Mouse (Mus musculus) olfactory bulb, adult 2 months (tissue): ENCODE measurements at regions not wholly inside any gene's neighbourhood (a gene's known extent, or its start where the extent isn't known, plus 50 kb on each side); places are given as distances from the start of the nearest gene placed in this dataset.

Source experiments
- H3K27ac ChIP-seq: fragments of 200-500 bp; 2 replicates; pipeline ENCODE4 v1.5.1; 2012; ENCODE audit warnings: low read depth, low read length; ENCODE audit not compliant: insufficient read depth
- H3K4me1 ChIP-seq: fragments of 200-500 bp; 2 replicates; pipeline ENCODE4 v1.6.1; 2012; ENCODE audit warnings: low read length; ENCODE audit not compliant: control insufficient read depth, insufficient read depth
- H3K4me3 ChIP-seq: fragments of 200-500 bp; 2 replicates; pipeline ENCODE4 v1.5.1; 2012; ENCODE audit warnings: mild to moderate bottlenecking, low read depth, low read length, moderate library complexity; ENCODE audit not compliant: insufficient read depth
- CTCF ChIP-seq: fragments of 200-500 bp; IDR thresholded peaks from 2 replicates; pipeline ENCODE4 v1.5.1; 2012; ENCODE audit warnings: low read depth, mild to moderate bottlenecking, low read length, moderate library complexity; ENCODE audit not compliant: insufficient read depth
- POLR2A ChIP-seq: fragments of 200-500 bp; IDR thresholded peaks from 2 replicates; pipeline ENCODE4 v1.6.1; 2012; ENCODE audit warnings: mild to moderate bottlenecking, low read depth, low read length, moderate library complexity; ENCODE audit not compliant: insufficient read depth
- WGBS: fragments of 180-500 bp; shearing (Covaris S2); methylation state at CpG from one replicate; pipeline ENCODE4 v1.1.7; 2018; 5-methylcytosine and 5-hydroxymethylcytosine counted together

DNA sequence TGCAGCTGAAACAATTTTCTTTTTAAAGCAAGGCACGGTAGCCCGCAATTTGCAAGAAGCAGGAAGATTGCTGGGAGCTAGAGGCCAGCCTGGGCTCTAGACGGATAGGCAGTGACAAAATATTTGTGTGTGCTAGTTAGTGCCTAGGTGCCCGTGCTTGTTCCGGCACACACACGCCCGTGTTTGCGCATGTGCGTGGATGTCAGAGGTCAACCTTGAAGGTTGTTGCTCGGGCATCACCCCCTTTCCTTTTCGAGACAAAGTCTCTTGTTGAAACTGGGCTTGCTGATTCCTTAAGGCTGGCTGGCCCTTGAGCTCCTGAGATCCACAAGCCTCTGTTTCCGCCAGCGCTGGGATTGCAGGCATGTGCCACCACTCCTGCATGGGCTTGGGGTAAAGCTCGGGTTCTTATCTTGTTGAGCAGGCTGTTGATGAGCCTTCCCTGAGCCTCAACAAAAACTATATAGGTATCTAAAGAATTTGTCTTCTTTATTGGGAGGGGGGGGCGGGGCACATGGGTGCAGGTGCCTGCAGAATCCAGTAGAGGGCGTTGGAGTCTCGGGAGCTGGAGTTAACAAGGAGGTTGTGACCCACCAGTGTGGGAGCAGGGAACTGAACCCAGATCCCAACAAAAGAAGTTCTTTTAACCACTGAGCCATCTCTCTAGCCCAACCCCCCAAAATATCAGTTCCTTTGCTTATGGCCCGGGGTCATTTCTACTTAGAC, 149.5 kb upstream of the Lhx5 start:
- H3K4me3 ChIP-seq: no peak overlapping the region
- H3K4me1 ChIP-seq: peaks cover 7% of the 10 kb centered on the region; the same call in 1 of the 2 replicates
- no peak overlapping the region for H3K27ac ChIP-seq
- WGBS: 63% methylated on average over 18 of the region's 18 CpGs
- no peak for TF ChIP-seq POLR2A

GRCm38 (mm10) chr5:120284625-120285024, 146.9 kb upstream of the Lhx5 start:
- Histone ChIP-seq H3K4me3 (no peak overlapping the region), H3K27ac (no peak overlapping the region), H3K4me1 (peaks cover 9% of the 10 kb centered on the region; the same call in 1 of the 2 replicates)
- WGBS: 79% methylated on average over 8 of the region's 8 CpGs
- TF ChIP-seq CTCF (no peak), POLR2A (no peak)

- no peak overlapping the region for H3K4me3 ChIP-seq
- 50% methylated on average over 9 of the region's 9 CpGs for WGBS
- H3K4me1 ChIP-seq: peaks cover 9% of the 10 kb centered on the region; the same call in 1 of the 2 replicates
- TF ChIP-seq CTCF (no peak), POLR2A (no peak)
- H3K27ac ChIP-seq: no peak overlapping the region
Observed at GRCm38 (mm10) chr5:120285036-120285435, 146.5 kb upstream of the Lhx5 start.

- H3K4me1 ChIP-seq: peaks cover 6% of the 10 kb centered on the region; the same call in 1 of the 2 replicates
- no peak overlapping the region for H3K27ac ChIP-seq
- TF ChIP-seq POLR2A (no peak), CTCF (no peak)
- WGBS: 61% methylated on average over 4 of the region's 4 CpGs
- H3K4me3 ChIP-seq: no peak overlapping the region
Observed at GRCm38 (mm10) chr5:120286787-120287186, 144.7 kb upstream of the Lhx5 start.

DNA sequence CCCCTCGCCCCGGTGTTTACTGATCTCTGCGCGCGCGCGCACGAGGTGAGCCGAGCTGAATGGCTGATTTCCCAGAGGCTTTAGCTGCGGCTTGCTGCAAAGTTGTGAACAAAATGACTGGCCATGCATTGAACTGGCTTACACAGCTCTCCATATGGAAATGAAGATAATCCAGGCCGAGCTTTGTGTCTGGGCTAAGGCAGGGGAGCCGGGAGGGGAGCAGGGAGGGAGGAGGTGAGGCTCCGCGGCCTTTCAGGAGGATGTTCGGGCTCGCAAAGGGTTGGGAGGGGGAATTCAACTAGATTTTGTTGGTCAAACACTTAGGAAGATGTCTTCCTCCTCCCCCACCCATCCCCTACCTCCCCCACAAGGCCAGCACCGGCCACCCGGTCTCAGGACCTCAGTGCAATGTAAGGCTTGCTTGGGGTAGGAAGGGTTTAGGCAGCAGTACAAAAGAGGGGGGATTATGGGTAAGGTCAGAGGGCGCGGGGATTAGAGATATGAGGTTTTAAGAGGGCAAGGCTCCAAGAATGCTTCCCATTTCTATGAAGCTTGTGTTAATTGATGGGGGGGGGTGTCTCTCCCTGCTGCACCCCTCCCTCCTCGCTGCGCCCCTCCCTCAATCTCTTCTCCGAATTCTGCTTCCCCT, 143.3 kb upstream of the Lhx5 start:
- WGBS: 14% methylated on average over 23 of the region's 23 CpGs
- TF ChIP-seq CTCF (no peak), POLR2A (no peak)
- H3K4me3 ChIP-seq: no peak overlapping the region
- peaks cover 2% of the 10 kb centered on the region; the same call in 1 of the 2 replicates for H3K4me1 ChIP-seq
- no peak overlapping the region for H3K27ac ChIP-seq

DNA sequence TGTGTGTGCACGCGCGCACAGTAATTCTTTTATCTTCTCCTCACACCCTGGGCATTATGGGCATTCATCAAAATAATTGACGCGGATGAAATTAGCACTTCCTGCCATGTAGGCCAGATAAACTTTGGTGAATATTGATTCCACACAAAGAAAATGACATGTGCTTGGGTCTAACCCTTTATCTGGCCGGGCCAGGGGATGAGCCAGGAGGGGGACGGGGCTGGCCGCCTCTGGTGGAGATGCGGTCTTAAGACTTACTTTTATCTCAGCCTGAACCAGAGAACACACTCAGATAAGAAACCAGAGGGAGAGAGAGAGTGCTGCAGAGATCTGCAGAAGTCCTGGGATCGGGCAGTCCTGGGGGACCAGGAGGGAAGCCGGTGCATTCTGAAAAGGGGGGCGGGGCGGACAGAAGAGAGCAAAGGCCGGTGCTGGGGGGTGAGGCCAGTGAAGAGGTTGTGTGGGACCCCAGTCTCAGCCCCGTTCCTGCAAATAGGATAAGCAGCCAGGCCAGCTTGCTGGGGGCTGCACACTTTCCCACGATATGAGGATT, 136.9 kb upstream of the Lhx5 start:
- Histone ChIP-seq H3K4me3 (no peak overlapping the region), H3K4me1 (no peaks in the 10 kb centered on the region), H3K27ac (no peak overlapping the region)
- TF ChIP-seq POLR2A: no peak
- TF ChIP-seq CTCF: no peak
- 60% methylated on average over 16 of the region's 16 CpGs for WGBS

DNA sequence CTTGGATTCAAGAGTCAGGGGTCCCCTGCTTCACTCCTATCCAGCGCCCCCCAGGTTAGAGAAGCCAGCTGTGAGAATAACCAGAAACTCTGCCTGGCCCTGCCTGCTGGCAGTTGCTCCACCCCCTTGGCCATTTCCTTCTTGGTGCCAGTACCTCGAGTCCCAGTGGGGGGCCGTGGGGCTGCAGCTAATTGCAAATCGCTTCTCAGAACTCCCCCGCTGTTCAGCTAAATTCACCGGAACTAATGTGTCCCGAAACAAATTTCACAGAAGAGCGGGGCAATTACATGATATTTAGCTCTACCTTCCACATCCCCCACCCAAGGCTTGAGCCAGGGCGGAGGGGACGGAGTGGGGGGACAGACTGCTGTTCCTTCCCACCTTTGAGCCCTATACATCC, 134.3 kb upstream of the Lhx5 start:
- Histone ChIP-seq H3K4me3 (no peak overlapping the region), H3K27ac (no peak overlapping the region), H3K4me1 (peaks cover 4% of the 10 kb centered on the region; the same call in 1 of the 2 replicates)
- 3% methylated on average over 10 of the region's 10 CpGs for WGBS
- TF ChIP-seq POLR2A (no peak), CTCF (no peak)

DNA sequence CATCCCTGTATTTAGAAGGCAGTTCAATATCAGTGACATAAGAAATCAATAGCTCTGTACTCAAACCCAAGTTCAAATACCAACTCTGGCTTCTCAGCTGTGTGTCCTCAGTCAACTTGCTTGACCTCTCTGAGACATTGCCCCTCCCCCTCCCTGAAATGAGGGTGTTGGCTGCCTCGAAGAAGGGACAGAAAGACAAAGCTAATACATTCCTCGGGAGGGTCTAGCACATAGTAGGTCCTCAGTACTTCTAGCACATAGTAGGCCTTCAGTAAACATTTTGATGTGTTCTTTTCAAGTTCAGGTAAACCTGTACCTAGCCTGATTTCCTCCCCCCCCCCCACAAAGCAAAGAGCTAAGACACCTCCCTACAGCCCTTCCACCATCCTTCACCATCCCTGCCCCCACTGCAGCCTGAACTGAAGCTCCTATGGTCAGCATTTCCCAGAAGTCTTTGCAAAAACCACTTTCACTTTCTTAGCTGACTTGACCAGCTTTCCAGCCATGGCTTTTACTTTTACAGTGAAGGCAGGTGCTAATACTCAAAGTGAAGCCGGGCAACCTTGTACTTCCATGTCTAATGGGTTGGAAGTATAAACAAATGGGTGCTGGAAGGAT, 133.7 kb upstream of the Lhx5 start:
- WGBS: 56% methylated on average over 3 of the region's 3 CpGs
- Histone ChIP-seq H3K4me3 (no peak overlapping the region), H3K27ac (no peak overlapping the region), H3K4me1 (peaks cover 7% of the 10 kb centered on the region; the same call in 1 of the 2 replicates)
- TF ChIP-seq POLR2A: no peak
- no peak for TF ChIP-seq CTCF

DNA sequence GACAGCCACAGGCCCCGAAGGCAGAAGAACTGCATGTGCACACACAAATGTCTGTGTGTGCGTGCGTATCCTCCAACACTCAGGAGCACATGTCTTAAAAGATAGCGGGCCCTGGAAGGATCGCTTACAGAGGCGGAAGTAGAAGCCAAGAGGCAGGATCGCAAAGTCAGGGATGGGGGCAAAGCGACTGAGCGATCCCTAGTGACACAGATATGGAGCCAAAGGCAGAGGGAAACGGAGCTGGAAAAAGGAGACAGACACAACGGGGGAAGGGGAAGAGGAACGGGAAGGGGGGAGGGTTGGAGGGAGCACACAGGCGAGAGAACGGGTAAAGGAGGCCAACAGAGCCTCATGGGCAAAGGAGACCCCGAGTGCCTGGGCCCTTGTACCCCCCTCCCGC, 129.8 kb upstream of the Lhx5 start:
- Histone ChIP-seq H3K4me1 (peaks cover 12% of the 10 kb centered on the region), H3K27ac (no peak overlapping the region), H3K4me3 (no peak overlapping the region)
- TF ChIP-seq CTCF: no peak
- no peak for TF ChIP-seq POLR2A
- 10% methylated on average over 16 of the region's 16 CpGs for WGBS
